Mouse (Mus musculus): ENCODE measurements around the gene Hivep3. TPM values are rescaled to one million over a fixed set of nuclear protein-coding genes. Genes with fewer than 3 reads are reported as not detected.

Hivep3 gene
- total RNA-seq, 4 experiments from 2014 or later = 2.9 to 4.5 (median 3.9) TPM

DNA sequence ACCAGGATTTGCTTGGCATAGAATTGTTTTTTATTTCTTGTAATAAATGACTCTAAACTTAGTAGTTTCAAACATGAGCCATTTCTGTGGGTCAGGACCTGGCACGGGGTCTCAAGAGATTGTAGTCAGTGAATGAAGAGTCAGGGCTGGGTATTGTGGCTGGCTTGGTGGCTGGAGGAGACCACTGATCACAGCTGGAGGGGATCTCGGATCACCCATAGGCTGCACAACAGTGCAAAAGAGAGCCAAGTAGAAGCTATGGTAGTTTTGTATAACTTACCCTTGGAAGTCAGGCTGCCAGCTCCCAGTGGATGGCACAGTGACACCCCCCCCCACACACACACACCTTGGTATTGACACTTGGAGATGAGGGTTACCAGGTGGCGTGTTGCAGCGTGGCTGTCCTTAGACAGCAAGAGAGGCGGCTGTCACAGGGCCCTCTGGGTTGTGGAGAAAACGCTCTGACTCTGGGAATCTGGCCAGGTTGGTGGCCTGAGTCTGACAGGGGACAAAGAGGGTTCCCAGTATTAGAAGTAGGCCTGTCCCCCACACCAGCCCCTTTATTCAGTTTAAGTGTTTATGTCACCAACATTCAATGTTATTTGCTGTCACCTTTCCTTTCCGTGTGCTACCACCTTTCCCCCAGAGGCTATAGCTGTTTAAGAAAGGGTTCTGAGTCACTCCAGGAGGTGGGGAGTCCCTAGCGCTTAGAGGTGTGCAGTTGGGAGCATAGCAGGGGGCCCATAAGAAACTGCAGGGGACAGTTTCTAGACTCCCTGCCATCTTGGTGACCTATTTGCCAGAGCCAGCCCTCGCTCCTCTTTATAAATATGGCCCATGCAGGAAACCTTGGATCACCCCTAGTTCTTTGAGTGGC lies 240.4 kb downstream of the Hivep3 start:
- no peak for DNase-seq (ENCODE audit: low spot score in 2 of 2)

DNA sequence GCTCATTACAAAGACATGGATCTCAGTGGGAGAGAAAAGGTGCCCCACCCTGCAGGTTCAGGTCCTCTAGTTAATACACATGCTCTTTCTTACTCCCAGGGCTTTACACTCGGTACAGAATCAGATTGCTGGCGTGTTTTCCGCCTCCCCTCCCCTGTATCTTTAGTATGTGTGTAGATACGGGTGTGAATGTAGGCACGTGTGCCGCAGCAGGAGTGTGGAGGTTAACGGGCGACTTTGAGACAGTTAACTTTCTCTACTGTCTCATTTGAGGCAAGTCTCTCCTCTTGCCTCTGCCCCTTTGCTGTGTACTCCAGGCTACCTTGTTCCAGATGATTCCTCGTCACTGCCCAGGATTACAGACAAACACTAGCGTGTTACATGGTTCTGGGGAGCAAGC lies 241.7 kb downstream of the Hivep3 start:
- DNase-seq (ENCODE audit: low spot score in 2 of 2) = no peak

DNA sequence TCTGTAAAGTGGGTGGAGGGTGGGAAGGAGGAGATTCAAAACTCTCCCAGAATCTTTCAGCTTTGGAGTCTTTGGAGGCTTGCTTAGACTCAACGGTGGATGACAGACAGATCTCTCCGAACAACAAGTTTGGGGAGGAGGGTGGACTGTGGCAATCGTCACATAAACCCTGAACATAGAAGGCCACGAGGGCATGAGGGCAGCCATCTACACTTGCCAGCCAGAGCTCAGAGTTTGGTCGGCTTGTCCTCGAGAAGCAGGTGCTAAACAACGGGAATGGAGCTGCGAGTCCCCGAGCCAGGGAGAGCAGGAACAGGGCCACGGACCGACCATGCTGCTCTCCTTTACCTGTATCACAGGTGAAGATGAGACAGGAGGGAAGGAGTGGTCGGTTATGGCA lies 242.2 kb downstream of the Hivep3 start:
- DNase-seq (ENCODE audit: low spot score in 2 of 2) = no peak

DNA sequence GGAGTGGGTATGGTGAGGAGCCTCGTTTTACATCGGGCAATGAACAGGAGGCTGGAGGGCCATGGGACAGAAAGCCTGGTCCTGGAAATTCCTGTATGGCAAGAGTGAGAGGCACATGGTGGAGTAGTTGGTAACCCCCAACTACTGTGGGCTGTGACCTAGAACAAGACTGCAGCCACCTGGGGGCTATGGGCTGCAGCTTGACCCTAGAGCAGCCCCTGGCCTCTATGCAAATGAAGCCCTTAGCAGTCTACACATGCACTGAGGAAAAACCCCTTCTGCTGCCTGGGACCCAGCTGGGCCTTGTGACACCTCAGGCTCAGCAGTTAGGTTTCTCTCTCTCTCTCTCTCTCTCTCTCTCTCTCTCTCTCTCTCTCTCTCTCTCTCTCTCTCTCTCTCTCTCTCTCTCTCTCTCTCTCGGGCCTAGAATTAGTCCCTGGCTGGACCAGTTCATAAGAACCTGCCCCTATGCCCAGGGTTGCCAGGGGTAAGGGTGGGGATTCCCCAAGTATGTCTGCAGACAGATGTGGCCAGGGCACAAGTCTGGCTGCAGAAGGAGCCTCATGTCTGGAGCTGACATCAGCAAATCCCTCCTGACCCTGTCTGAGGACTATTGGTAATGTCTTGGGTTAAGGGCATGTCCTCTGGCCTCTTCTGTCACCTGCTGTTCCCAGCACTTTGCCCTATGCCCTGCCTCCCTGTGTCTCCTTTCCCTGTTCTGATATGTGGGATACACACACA lies 243.0 kb downstream of the Hivep3 start:
- no peak for DNase-seq (ENCODE audit: low spot score in 2 of 2)

DNA sequence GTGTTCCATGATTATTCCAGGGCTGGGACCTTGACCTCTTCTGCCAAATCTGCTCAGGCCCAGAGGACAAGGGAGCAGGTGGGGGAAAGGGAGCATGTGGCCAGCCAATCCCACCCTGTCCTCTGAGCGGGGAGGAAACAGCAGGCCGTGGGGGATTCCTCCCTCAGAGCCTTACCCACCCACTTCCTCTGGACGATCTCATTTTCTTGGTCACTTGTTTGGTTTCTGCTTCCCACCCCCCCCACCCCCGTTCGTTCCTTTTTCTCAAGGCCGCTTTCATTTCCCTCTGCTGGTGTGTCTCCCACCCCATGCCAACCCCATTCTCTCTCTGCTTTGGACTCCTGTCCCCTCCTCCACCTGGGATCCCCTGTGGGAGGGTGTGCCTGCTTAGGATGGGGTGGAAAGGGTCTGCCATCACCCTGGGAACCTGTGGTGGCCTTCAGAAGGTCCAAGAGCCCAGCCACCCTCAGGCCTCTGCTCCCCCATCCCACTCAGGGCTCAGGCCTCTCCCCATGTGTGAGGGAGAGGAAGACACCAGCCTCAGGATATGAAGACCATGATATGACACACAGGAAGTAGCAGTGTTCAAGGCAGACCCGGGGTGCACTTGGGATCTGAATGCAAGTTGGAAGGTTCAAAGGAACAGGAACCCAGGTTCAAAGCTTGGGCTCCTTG lies 244.4 kb downstream of the Hivep3 start:
- no peak for DNase-seq (ENCODE audit: low spot score in 2 of 2)

DNA sequence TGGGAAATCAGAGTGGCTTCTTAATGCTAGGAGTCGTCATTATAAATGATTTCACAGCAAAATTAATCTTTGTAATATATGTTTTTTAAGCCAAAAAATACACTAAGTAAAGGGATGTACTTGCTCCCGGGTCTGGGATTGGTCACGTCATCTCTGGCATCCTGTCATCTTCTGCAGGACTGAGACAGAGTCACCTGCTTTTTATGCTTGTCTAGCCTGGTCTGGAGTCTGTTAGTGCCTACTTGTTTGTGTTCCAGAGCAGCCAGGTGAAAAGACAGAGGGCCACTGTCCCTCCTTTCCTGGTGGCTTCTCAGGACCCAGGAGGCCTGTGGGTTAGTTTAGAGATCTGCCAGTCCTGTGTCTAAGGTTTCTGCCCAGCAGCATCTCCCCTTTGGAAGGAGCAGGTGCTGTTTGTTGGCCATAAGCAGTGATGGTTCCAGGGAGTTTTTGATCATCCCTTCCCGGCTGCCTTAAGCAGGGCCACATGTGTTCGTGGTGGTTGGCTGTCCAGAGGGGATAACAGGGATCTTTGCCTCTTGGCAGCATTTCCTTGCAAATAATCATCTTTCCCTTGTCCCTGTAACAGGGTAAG lies 245.8 kb downstream of the Hivep3 start:
- DNase-seq (ENCODE audit: low spot score in 2 of 2) = no peak

DNA sequence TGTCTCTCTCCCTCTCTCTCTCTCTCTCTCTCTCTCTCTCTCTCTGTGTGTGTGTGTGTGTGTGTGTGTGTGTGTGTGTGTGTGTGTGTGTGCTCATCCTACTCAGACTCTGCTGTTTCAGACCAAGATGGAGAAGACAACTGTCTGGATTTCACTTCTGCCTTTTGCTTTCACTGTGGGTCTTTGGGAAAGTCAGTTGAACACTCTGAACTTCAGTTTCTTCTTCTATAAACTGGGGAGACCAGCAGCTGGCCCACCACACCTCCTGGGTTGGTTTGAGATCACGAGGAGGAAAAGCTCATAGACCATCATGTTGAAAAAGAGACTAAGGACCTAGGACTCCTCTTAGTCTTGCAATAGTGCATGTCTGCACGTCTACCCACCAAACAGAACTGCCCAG lies 246.3 kb downstream of the Hivep3 start:
- no peak for DNase-seq (ENCODE audit: low spot score in 2 of 2)

DNA sequence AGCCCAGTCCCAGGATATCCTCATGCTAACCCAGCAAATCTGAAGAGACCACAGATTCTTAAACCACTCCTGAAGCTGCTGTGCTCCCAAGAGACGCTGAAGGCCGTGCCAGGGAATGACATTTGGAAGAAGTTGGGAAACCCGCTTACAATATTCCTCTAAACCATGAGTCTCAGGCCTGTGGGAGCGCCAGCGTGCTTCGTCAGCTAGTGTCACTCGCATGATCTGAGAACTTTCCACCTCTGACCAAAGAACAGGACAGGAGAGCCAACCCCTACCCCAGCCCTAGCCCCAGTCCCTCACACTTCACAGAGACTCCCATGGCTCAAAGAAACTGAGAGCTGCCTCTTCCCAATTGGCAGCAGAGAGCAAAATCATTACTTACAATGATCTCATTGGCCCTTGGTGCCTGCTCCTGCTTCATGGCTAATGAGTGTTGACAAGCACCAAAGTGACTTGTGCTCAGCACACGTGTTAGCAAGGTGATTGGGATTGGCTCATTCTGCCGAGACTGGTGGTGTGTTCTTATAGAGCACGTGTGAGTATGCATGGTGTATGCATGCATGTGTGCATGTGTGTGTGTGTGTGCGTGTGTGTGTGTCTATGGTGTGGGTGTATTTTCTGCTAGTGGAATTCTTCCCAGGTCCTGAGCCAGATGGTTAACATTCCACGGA lies 247.6 kb downstream of the Hivep3 start:
- no peak for DNase-seq (ENCODE audit: low spot score in 2 of 2)

DNA sequence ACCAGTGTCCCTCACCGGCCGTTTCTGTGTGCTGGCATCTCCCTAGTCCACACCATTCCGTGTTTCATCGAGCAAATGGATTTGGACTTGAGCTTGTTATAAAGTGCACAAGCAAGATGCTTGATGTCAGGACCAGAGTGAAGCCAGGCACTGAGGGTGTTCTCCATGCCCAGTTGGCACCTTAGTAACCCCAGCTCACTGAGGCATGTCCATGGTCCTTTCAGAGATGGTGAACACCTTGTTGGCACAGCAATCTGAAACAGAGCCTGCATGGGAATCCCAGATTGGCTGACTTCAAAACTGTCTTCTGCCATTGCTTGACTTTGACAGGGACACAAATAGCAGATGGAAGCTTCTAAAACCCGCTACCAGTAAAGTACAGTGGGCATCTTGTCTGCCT lies 252.5 kb downstream of the Hivep3 start:
- no peak for DNase-seq (ENCODE audit: low spot score in 2 of 2)

DNA sequence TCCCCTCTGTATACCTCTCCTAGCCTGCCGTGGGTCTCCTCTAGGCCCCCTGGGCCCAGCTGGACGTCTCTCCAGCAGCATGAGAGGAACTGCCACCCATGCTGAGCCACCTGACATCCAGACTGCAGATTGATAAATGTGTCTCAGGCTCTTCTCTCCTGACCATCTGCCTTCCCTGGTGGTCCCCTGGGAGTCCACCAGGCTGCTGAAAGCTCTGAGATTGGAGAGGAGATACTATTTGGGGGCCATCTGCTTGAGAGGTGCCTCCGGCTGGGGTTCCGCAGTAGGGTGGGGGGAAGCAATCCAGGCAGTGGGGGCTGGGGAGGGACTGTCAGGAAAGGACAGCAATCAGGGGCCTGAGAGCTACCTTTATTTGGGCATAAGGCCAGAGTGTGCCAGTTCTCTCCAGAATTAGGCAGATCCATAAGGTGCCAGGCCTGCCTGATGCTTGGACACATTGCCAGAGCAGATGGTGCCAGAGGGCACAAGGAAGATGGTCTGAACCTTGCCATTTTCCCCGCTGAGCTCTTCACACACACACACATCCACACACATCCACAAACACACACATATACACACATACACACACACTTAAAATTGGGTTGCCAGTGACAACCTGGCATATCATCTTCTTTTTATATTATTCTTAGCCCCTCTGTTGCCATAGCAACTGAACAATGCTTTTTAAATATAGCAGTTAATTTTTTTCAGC lies 253.2 kb downstream of the Hivep3 start:
- no peak for DNase-seq (ENCODE audit: low spot score in 2 of 2)

DNA sequence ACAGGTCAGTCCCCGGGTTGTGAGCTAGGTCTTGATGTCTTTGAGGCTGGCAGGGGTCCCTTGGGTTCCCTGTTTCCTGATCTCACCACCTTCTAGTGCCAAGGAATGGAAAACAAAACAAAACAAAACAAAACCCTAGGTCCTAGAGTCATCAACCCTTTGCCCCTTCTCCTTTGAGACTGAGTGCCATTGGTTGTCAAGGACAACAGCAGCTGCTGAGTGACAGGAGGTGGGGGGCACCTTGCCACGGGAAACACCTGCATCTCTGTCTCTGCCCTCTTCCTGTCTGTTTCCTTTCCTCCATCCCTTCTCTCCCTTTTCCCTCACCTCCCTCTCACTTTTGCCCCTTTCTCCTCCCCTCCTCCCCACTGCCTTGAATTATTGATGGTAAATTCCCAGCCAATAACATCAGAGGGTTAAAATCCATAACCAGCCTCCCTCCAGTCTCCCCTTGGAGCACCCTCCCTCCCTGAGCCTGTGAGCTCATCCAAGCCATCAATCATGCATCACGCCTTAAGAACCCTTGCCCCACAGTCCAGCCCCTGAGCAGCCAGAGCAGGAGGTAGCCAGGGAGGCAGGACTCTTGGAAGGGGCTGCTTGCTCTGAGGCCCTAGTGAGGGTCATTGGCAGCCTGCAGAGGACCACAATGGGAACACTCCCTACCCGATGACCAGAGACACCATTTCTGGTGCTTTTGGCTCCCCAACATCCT lies 253.9 kb downstream of the Hivep3 start:
- DNase-seq (ENCODE audit: low spot score in 2 of 2) = no peak

DNA sequence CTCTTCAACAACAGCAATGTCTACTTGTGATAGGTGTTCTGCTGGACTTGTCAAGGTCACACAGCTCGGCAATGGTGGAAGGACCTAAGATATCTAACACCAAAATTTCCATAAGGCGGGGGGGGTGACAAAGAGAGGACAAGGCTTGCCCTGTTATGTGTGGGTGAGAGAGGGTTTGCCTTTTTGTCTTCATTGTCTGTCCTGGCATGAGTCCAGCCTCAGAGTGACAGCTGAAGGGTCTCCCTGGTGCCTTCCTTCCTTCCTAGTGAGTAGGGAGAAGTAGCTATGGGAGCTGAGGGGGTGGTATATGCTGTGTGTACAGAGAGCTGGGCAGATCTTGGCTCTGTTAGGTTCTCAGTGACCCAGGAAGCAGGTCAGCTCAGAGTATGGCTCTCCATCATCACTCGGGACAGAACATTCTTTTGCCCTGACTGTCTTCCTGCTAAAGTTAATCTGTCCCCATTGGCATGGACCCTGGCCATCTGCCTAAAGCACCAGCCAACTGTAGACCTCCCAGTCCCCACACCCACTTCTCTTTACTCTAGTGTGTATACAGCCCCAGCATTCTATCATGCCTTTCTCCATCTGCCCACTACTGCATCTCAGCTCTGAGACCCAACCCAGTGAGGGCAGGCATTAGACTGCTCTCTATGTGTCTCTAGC lies 255.6 kb downstream of the Hivep3 start:
- DNase-seq (ENCODE audit: low spot score in 2 of 2) = no peak

DNA sequence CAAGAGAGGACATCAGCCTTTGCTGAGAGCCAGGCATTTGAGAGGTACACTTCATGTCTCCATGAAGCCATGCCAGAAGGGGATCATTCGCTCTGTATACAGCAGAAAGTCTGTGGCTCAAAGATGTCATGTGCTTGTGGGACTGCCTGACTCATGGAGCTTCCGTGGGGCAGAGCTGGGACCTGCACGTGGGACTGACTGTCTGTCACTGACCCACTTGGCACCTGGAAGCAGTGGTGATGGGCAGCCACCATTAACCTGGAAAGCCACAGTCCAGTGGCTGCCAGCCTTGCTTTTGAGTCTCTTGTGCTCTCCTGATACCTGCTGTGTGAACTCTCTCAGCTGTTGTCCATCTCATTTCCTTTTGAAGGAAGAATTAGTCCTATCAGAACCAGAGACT lies 256.8 kb downstream of the Hivep3 start:
- no peak for DNase-seq (ENCODE audit: low spot score in 2 of 2)

DNA sequence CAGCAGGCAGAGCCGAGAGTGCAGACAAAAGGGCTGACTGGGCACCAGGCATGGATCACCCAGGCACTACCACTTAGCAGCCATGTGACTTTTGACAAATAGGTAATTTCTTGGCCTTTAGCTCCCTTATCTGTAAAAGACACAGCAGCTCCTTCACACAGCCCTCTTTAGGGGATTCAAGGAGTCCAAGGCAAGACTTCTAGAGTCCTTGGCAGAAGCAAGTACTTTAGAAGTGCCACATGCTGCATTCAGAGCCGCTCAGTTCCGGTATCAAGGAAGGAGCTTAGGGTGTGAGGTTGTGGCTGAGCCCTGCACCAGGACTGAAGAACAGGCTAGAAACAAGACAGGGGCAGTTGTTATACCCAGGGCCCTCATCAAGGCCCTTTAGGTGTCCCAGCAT lies 257.3 kb downstream of the Hivep3 start:
- DNase-seq (ENCODE audit: low spot score in 2 of 2) = no peak

DNA sequence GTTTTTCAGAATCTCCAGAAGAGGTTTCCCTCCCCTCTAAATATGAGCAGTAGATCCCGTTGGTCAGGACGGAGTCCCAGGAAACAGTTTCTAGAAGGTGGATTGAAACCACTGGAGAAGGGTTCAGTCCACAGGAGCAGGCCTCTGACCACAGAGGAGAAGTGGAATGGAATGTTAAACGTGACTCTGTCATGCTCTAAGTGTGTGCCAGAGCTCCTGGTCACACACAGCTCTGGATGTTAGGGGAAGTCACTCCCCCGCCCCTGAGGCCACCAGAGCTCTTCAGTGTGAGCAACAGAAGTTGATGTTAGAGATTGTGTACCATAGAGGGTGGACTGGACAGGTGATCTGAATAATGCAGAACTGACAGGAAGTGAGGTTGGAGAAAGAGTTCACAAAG lies 258.2 kb downstream of the Hivep3 start:
- no peak for DNase-seq (ENCODE audit: low spot score in 2 of 2)

DNA sequence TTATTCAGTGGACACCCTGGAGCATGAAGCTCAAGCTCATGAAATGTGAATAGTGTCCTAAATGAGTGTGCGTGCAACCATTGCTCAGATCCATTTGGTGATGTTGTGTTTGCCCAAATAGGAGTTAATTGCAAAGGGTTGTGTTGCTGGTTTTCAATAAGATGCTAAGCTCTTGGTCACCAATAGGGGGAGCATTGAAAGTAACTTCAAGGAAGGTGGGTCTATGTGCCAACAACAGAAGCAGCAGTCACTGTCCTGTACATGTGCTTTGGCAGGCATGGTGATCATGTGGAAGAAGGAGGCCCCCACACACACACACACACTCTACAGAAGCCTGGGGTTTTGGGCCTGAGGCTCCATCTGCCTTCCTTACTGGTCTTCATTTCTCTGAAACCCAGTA lies 262.8 kb downstream of the Hivep3 start:
- no peak for DNase-seq (ENCODE audit: low spot score in 2 of 2)

DNA sequence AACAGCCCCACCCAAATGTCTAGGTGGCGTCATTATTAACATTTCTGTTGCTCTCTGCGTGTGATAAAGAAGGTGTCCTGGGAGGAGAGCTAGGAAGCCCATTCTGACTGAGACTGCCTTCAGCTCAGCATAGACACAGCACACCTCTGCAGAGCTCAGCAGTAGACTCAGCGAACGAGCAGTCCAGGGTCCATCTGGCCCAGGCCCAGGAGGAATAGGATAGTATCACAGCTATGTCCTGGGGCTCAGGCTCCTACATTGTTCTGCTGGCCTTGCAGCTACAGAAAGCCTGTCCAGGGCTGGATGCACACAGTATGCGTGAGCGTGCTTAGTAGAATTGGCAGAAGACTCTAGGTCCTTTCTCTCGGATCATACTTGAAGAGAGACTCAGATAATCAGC lies 263.8 kb downstream of the Hivep3 start:
- DNase-seq (ENCODE audit: low spot score in 2 of 2) = no peak

DNA sequence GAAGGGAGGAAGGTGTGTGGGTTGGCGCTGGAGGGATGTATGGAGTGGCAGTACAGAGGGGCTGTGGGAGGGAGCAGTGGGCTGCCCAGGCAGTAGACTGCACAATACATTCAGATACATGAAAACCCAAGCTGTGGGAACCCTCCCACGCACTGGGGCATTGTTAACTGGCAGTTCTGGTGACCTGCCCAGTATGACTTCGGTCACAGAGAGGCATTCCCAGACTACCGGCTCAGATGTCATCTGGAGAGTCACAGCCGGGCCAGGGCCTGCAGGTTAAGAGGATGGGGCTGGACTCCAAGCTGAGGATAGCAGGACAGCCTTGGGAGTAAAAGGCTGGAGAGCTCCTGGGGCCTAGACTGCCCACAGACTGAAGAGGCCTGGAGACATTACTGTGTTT lies 265.3 kb downstream of the Hivep3 start:
- DNase-seq (ENCODE audit: low spot score in 2 of 2) = no peak

DNA sequence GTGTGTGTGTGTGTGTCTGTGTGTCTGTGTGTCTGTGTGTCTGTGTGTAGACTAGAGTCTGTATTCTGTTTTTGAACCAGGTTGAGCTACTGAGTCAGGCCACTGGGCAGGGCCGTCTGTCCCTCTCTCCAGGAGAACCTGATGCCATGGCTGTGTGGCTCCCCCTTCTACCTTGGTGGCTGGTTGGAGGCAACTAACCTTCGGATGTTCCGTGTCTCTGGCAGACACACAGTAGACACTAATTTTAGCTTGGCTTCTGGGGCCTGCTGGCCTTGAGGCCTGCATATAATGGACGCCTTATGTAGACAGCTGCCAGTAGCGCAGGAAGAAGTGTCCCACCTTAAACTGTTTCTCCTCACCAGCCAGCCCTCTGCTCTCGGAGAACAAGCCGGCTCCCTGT lies 267.3 kb downstream of the Hivep3 start:
- DNase-seq (ENCODE audit: low spot score in 2 of 2) = peak in 1 of 2 experiments; percentile 38

Data from gastrocnemius, adult 8-10 months (tissue).